Mouse (Mus musculus): ENCODE results near the gene Cib2.

- TF ChIP-seq POLR2A (IDR thresholded peaks at IDR 0.05; ENCODE audit: insufficient read depth, low read length), result no peak
- no peak for TF ChIP-seq EP300 (IDR thresholded peaks at IDR 0.05; ENCODE audit: insufficient read depth, low read depth, low read length)
Observed at GRCm38 (mm10) chr9:54587863-54588262, 27.8 kb upstream of the Cib2 start.
